Mouse (Mus musculus): ENCODE data around the gene Ece2. TPM values are rescaled to one million over a fixed set of nuclear protein-coding genes. Genes with fewer than 3 reads are reported as not detected.

Gene Ece2
- polyA plus RNA-seq, 1 experiment, result not detected

- peaks cover 5% of the 10 kb centered on the region for H3K4me1 ChIP-seq (ENCODE audit: control insufficient read depth, insufficient read depth, low read length)
- peak overlapping the region; percentile 64 for H3K4me3 ChIP-seq (replicated peaks; ENCODE audit: control insufficient read depth, low read depth, low read length)
- peak overlapping the region; percentile 80; the same call in 1 of the 2 replicates for H3K27ac ChIP-seq (ENCODE audit: control insufficient read depth, insufficient read depth, low read depth, low read length, poor library complexity)
- TF ChIP-seq CTCF (IDR thresholded peaks at IDR 0.05; ENCODE audit: control insufficient read depth, insufficient read depth, low read length) (no peak), POLR2A (IDR thresholded peaks at IDR 0.05; ENCODE audit: borderline replicate concordance, control insufficient read depth, low read depth, low read length) (peak; percentile 88)
- under 1% methylated on average over 38 of the region's 38 CpGs for WGBS
These were observed 42.9 kb downstream of the Ece2 start for GRCm38 (mm10) chr16:20672500-20672902.

DNA sequence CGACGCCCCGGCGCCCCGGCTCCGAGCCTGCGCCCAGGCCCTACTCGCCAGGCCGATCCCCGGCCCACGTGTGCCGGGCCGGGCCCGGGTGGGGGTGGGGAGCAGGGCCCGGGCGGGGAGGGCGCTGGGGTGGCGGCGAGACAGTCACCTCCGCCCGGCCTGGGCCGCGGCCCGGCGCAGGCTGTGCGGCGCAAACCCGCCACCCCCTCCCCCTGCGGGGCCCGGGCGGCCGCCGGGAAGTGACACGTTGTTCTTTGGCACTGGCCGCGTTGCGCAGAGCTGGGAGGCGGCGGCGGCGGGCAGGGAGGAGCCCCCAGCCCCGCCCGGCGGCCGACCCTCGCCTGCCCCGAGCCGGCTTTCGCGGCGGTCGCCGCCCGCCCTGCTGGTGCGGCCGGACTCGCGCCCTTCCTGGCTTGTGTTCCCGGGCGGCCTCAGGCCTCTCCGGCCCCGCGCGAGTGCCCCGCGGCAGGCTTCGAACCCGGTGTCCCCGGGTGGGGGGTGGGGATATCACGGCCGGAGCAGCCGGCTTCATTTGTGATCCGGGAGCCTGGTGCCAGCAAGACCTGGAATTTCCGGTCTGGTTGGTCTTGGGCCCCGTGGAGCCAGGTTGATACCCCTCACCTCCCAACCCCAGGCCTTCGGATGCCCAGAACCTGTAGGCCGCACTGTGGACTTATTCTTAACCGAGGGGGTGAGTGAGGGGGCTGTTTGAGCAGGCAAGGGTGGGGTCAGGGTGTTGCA, 43.5 kb downstream of the Ece2 start:
- under 1% methylated on average over 65 of the region's 78 CpGs for WGBS
- no peak for TF ChIP-seq POLR2A (IDR thresholded peaks at IDR 0.05; ENCODE audit: borderline replicate concordance, control insufficient read depth, low read depth, low read length)
- TF ChIP-seq CTCF (IDR thresholded peaks at IDR 0.05; ENCODE audit: control insufficient read depth, insufficient read depth, low read length), result no peak
- Histone ChIP-seq H3K4me3 (replicated peaks; ENCODE audit: control insufficient read depth, low read depth, low read length) (peak overlapping the region; percentile 64), H3K27ac (ENCODE audit: control insufficient read depth, insufficient read depth, low read depth, low read length, poor library complexity) (peak overlapping the region; percentile 80), H3K4me1 (ENCODE audit: control insufficient read depth, insufficient read depth, low read length) (peaks cover 6% of the 10 kb centered on the region)

- H3K4me3 ChIP-seq (replicated peaks; ENCODE audit: control insufficient read depth, low read depth, low read length), result peak overlapping the region; percentile 64
- peak overlapping the region; percentile 80 for H3K27ac ChIP-seq (ENCODE audit: control insufficient read depth, insufficient read depth, low read depth, low read length, poor library complexity)
- H3K4me1 ChIP-seq (ENCODE audit: control insufficient read depth, insufficient read depth, low read length), result peaks cover 6% of the 10 kb centered on the region
- TF ChIP-seq CTCF (IDR thresholded peaks at IDR 0.05; ENCODE audit: control insufficient read depth, insufficient read depth, low read length) (no peak), POLR2A (IDR thresholded peaks at IDR 0.05; ENCODE audit: borderline replicate concordance, control insufficient read depth, low read depth, low read length) (0 out of 2 replicates have a peak, but pooled peaks have one; percentile 7)
- WGBS, result 4% methylated on average over 14 of the region's 14 CpGs
These were observed 44.2 kb downstream of the Ece2 start for GRCm38 (mm10) chr16:20673706-20674303.

- H3K4me1 ChIP-seq (ENCODE audit: control insufficient read depth, insufficient read depth, low read length), result peaks cover 6% of the 10 kb centered on the region
- WGBS, result 91% methylated on average over 6 of the region's 6 CpGs
- TF ChIP-seq POLR2A (IDR thresholded peaks at IDR 0.05; ENCODE audit: borderline replicate concordance, control insufficient read depth, low read depth, low read length), result no peak
- TF ChIP-seq CTCF (IDR thresholded peaks at IDR 0.05; ENCODE audit: control insufficient read depth, insufficient read depth, low read length), result no peak
These were observed 45.6 kb downstream of the Ece2 start for GRCm38 (mm10) chr16:20675213-20675612.

GRCm38 (mm10) chr16:20676702-20677101, 47.1 kb downstream of the Ece2 start:
- 69% methylated on average over 4 of the region's 4 CpGs for WGBS
- peaks cover 6% of the 10 kb centered on the region for H3K4me1 ChIP-seq (ENCODE audit: control insufficient read depth, insufficient read depth, low read length)

More at GRCm38 (mm10) chr16:20675213-20675612, 45.6 kb downstream of the Ece2 start:
- no peak overlapping the region for H3K4me3 ChIP-seq (replicated peaks; ENCODE audit: control insufficient read depth, low read depth, low read length)
- no peak overlapping the region for H3K27ac ChIP-seq (ENCODE audit: control insufficient read depth, insufficient read depth, low read depth, low read length, poor library complexity)

DNA sequence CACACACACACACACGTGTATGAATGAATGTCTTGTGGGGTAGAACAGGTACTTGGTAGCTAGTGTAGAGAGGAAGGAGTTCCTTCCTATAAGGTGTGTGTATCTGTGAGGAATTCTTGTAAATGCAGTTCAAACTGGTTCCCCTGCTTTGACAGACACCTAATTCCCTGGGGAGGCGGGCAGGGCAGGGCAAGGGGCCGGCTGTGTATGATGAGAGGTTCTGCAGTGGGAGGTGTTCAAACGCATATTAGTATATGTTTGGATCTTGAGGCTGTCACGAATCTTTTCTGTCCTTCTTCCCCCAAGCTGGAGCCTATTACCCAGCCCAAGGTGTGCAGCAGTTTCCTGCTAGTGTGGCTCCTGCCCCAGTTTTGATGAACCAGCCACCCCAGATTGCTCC, 47.8 kb downstream of the Ece2 start:
- no peak overlapping the region for H3K4me3 ChIP-seq (replicated peaks; ENCODE audit: control insufficient read depth, low read depth, low read length)
- TF ChIP-seq POLR2A (IDR thresholded peaks at IDR 0.05; ENCODE audit: borderline replicate concordance, control insufficient read depth, low read depth, low read length) (no peak), CTCF (IDR thresholded peaks at IDR 0.05; ENCODE audit: control insufficient read depth, insufficient read depth, low read length) (no peak)
- WGBS, result 60% methylated on average over 5 of the region's 5 CpGs
- peaks cover 5% of the 10 kb centered on the region for H3K4me1 ChIP-seq (ENCODE audit: control insufficient read depth, insufficient read depth, low read length)
- peak overlapping the region; percentile 47 for H3K27ac ChIP-seq (ENCODE audit: control insufficient read depth, insufficient read depth, low read depth, low read length, poor library complexity)

More at GRCm38 (mm10) chr16:20676702-20677101, 47.1 kb downstream of the Ece2 start:
- Histone ChIP-seq H3K27ac (ENCODE audit: control insufficient read depth, insufficient read depth, low read depth, low read length, poor library complexity) (no peak overlapping the region), H3K4me3 (replicated peaks; ENCODE audit: control insufficient read depth, low read depth, low read length) (no peak overlapping the region)
- TF ChIP-seq CTCF (IDR thresholded peaks at IDR 0.05; ENCODE audit: control insufficient read depth, insufficient read depth, low read length) (no peak), POLR2A (IDR thresholded peaks at IDR 0.05; ENCODE audit: borderline replicate concordance, control insufficient read depth, low read depth, low read length) (no peak)

DNA sequence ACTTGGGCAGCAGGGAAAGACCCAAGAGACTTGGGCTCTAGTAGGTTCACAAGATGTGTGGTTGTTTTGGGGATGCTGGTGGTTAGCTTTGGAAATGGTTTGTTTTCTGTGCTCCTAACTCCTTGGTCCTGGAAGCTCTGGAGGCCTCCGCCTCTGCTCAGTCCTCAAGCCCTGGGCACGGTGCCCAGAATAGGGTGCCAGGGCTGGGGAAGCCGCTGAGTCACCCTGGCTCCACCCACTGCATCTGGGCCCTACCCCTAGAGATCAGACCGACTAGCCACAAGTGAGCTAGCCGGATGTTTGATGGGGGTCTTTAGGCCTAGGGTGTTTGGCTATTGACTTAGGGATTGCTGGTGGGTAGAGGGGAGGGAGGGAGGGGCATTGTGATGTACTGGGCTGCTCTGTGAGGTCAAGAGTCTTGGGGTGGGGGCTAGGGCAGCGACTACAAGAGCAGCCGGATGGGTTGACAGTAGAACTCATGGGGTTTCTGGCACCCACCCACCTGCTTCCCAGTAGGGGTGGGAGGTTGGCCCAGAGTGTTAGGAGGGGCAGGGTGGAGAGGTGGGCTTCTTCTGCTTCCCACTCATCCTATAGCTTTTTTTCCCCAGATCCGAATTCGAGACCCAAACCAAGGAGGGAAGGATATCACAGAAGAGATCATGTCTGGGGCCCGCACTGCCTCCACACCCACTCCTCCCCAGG, 48.5 kb downstream of the Ece2 start:
- H3K4me3 ChIP-seq (replicated peaks; ENCODE audit: control insufficient read depth, low read depth, low read length), result peak overlapping the region; percentile 7
- WGBS, result 41% methylated on average over 10 of the region's 10 CpGs
- no peak for TF ChIP-seq CTCF (IDR thresholded peaks at IDR 0.05; ENCODE audit: control insufficient read depth, insufficient read depth, low read length)
- TF ChIP-seq POLR2A (IDR thresholded peaks at IDR 0.05; ENCODE audit: borderline replicate concordance, control insufficient read depth, low read depth, low read length), result no peak
- peak overlapping the region; percentile 47 for H3K27ac ChIP-seq (ENCODE audit: control insufficient read depth, insufficient read depth, low read depth, low read length, poor library complexity)
- peaks cover 5% of the 10 kb centered on the region for H3K4me1 ChIP-seq (ENCODE audit: control insufficient read depth, insufficient read depth, low read length)

- 70% methylated on average over 3 of the region's 3 CpGs for WGBS
- Histone ChIP-seq H3K27ac (ENCODE audit: control insufficient read depth, insufficient read depth, low read depth, low read length, poor library complexity) (no peak overlapping the region), H3K4me3 (replicated peaks; ENCODE audit: control insufficient read depth, low read depth, low read length) (no peak overlapping the region), H3K4me1 (ENCODE audit: control insufficient read depth, insufficient read depth, low read length) (no peaks in the 10 kb centered on the region; the same call in 1 of the 2 replicates)
- no peak for TF ChIP-seq POLR2A (IDR thresholded peaks at IDR 0.05; ENCODE audit: borderline replicate concordance, control insufficient read depth, low read depth, low read length)
- no peak for TF ChIP-seq CTCF (IDR thresholded peaks at IDR 0.05; ENCODE audit: control insufficient read depth, insufficient read depth, low read length)
These were observed 61.1 kb downstream of the Ece2 start for GRCm38 (mm10) chr16:20690774-20691173.
